Mouse (Mus musculus) frontal cortex, adult 2 months (tissue): ENCODE results near the gene Dynlrb2. TPM values are rescaled to one million over a fixed set of nuclear protein-coding genes. Genes with fewer than 3 reads are reported as not detected.

ENCODE experiments used
- DNase-seq, 2 experiments: peaks; one replicate each; pipeline ENCODE4 v3.0.0; 2022; ENCODE audit warnings: low spot score in 1 of 2; ENCODE audit errors: extremely low spot score in 1 of 2
- polyA plus RNA-seq: library from polyadenylated mRNA; depleted of rRNA; stranded (reverse); fragments of >200 nt; gene quantifications from 2 replicates; pipeline ENCODE4 v1.2.3, GENCODE M21; 2012; rRNA removed

Dynlrb2 gene
- 3.5 TPM in 2 replicates for polyA plus RNA-seq

DNA sequence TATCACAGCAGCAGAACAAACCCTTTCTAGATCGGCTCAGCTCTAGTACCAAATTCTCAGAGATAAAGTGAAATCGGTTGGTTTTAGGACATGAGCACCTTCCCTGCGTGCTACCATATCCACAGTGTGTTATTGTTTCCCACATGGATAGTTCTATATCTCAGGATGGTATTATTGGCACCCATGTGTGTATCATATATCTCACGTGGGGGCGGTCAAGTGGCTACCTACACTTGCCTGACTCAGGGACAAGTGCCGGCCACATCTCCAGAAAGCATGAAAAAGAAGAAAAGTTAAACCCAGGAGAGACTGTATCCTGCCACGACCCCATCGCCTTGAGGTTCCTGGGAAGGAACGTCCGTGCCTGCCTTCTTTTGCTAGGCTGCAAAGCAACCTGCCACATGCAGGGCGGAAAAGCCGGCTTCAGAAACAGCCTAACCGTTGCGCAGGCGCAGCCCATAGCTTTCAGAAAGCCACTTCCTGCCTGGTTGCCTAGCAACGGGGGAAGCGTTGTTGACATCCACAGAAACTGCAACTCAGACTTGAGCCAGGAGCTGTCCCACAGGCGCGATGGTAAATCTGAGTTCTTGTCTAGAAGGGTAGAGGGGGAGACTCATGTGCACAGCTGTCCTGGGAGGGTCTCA is at the start of gene Dynlrb2:
Gene Dynlrb2 (plus strand): TSS at position 498 of the 644 bp plus-strand sequence.
- DNase-seq: peak; percentile 91 to 96

DNA sequence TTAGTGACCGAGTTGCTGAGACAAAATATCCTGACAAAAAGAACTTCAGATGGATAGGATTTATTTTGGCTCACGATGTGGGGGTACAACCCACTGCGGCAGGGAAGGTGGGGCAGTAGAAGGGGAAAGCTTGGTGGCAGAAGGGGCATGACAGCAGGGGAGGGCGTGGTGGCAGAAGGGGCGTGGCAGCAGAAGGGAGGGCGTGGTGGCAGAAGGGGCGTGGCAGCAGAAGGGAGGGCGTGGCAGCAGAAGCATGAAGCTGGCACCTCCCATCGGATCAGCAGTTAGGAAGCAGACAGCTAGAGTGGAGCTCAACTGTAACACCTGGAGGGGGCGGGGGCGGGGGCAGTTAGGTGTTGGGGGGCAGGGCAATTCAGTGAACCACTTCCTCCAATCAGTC is 46.2 kb upstream of the Dynlrb2 start:
- DNase-seq: no peak

DNA sequence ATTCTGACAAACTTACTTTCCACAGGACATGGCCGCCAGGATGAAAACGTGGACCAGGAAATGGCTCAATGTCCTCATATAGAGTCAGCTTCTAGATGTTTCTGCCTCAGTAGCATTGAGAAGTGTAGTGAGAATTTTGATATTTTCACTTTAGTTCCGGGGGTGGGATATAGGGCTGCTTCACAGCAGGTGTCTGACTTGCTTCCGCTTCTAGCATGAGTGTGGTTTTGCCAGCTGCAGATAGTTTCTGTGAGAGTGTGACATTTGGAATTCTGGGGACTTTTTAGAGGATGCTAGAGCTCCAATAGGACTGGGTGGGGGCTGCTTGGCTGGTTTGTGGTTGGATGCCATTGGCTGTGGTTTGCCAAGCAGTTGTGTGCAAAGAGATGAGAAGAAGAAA is 43.3 kb upstream of the Dynlrb2 start:
- DNase-seq: no peak

DNA sequence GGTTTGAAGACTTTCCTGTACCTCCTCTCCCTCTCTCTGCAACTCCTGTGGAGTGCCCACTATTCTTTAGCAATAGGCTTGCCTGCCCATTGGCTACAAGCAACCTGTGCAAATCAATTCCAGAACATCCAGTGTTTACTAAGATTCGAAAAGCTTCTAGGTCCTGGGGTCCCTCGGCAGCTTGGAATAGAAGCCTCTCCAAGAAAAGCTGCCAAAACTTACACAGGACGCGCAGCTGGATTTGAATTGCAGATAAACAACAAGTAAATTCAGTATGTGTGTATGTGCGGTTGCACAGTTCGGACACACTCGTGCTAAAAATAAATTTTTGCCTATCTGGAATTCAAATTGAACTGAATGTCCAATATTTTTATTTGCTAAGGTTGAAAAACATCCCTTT is 38.2 kb upstream of the Dynlrb2 start:
- no peak for DNase-seq

DNA sequence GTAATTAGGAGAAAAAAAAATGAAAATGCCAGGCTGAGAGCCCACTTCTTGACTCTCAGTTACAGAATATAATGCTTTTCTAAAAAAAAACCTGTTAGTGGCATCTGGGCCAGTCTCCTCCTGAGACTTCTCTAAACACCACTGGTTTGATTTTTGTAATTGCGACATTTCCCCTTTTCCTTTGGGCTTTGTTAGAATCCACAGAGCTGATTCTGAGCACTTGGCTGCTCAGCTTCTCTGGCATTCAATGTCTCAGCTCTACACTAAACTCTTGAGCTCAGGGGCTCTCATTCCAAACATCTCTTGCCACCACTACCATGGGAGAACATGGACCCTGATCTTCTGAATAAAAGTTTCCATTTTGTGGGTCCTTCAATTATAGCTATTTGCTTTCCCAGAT is 37.7 kb upstream of the Dynlrb2 start:
- no peak for DNase-seq

DNA sequence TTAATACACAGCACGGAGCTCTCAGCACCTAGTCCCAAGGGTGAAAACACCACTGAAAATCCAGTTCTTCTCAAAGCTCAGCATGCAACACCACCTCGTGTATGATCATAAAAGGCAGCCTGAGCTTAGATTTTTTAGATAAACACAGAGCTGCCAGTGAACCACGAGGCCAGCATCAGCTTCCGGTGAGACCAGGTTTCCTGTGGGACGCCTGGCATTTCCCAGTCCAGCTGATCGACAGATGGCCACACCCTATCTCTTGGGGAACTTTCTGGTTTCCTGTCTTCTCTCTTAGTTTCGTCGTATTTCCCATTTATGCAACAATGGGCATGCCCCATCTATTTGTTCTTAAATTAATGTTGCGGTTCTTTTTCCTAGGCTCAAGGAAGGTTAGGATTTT is 26.8 kb upstream of the Dynlrb2 start:
- DNase-seq: no peak

DNA sequence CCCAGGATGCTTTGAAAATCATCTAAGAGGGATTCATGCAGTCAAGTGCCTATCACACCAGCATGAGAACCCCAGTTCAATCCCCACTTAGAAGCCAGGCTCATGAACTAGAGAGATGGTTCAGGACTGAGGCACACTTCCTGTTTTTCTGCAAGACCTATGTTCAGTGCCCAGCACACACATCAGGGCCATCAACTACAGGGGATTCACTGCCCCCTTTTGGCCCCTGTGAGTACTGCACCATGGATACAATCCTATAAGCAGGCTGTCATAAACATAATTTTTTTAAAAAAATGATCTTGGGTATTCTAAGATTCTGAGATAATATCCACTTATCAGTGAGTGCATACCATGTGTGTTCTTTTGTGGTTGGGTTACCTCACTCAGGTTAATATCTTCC is 26.1 kb upstream of the Dynlrb2 start:
- DNase-seq: no peak

DNA sequence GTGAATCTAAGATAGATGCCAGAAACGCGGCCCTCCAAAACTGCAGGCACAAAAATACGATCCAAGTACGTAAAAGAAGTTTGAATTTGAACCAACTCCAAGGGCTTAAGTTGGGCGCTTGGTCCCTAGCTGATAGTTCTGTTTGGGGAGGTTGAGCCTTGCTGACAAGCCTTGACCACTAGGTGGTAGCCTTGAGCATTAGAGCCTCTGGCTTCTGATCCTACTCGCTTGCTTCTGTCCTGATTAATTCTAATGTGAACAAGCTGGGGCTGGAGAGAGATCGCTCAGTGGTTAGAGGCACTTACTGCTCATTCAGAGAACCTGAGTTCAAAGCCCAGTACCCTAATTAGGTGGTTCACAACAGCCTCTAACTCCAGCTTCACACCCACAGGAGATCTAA is 23.9 kb upstream of the Dynlrb2 start:
- peak; percentile 7 to 83 for DNase-seq

DNA sequence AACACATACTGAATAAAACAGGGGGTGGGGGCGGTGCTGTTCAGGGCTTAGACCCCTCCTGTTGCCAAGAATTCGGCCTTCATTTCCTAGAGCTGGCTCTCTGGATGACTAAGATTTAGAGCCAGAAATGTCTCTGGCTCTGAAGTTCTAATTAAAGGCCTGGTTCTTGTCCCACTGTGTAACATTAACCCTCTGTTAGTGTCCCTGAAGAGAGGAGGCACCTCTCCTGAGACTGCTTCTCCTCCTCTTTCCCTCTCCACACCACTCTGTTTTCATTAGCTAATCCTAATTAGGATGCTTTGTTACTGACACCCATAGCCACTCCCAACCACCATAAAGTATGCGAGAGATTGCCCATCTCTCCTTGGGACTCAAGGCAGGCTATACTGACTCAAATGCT is 22.0 kb upstream of the Dynlrb2 start:
- DNase-seq: no peak

DNA sequence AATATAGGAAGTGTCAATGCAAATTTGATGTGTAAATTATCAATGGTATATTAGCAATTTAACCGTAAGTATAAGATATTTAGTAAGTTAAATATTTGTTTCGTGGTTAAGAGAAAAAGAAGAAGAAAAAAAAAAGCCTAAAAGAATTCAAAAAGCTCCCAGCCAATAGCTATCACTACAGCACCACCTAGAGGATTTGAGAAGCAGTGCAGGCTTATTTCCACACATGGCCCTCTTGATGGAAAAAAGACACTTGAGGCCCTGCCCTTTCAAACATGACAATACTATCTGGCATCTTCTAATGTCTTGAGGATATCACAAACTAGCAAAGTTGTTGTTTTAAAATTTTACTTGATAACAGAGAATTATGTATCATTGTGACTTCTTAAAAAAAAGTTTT is 20.7 kb upstream of the Dynlrb2 start:
- peak in 1 of 2 experiments; percentile 55 for DNase-seq

DNA sequence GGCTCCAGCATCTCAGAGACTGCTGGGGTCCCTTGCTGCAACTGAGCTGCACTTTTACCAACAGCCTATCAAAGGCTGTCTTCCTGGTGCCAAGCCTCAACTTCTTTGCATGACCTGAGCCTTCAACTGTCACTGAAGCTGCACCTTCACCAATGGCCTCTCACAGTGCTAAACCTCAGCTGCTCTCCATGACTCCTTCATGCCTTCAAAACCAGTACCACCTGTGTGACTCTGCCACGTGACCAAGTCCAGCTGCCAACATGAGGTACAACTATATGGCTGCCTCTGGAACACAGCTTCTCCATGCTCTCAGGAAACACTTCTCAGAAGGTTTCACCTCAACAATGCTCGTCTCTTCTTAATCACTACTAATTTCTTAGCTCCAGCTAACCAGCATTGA is 16.2 kb upstream of the Dynlrb2 start:
- DNase-seq: no peak

DNA sequence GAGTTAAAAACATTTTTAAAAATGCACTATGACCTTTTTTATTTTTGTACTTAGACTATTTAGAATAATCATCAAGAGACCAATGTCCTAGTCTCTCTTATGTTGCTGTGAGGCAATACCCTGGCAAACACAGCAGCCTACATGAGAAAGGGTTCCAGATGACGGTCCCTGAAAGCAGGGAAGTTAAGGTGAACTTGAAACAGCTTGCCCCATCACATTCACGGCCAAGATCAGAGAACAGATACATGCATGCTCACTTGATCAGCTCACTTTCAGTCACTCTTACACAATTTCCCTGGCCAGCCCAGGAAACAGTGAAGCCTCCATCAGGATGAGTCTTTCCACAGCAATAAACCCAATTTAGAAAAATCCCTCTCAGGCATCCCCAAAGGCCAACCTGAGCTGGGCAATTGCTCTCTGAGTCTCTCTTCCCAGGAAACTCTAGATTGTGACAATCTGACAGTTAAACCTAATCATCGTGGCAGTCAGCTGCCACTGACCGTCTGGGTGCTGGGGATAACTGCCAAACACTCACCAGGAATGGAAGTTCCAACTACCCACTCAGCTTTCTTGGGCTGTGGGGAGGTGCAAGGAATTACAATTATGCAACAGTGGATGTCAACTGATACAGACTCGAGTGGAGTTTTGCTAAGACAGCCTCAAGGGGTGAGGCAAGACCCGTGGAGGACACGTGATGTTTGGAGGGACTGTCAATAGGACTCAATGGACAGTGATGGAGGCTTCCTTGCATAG is 4.5 kb upstream of the Dynlrb2 start:
- peak in 1 of 2 experiments; percentile 33 for DNase-seq

DNA sequence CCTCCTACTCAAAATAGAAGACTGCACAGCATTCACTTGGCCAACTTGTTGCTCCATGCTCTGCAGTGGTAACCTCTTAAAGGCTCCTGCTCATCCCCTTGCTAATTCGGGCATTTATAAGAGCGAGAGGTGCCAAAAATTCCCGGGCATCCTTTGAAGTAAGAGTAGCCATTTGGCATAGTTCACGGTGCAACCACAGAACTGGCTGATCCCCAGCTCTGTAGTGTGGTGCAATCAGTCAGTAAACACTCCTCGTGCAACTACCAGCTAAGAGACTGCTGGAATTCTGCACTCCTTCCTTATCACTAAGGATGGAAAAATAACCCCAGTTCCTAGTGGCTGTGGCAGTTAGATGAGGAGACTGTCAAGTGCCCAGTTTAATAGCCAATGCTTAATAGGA is 3.9 kb downstream of the Dynlrb2 start:
- no peak for DNase-seq

DNA sequence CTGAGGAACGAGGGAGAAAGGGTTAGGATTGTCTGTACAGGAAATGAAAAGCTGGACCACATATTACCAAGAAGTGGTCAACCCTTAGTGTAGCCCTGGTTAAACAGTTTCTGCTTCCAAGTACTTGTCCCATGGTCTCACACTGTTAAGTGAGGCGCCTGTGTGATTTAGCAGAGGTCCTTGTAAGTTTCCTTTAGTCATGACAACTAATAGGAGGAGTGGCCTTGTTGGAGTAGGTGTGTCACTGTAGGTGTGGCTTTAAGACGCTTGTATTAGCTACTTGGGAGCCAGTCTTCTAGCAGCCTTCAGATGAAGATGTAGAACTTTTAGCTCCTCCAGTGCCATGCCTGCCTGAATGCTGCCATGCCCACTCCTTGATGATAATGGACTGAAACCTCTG is 4.5 kb downstream of the Dynlrb2 start:
- DNase-seq: no peak

DNA sequence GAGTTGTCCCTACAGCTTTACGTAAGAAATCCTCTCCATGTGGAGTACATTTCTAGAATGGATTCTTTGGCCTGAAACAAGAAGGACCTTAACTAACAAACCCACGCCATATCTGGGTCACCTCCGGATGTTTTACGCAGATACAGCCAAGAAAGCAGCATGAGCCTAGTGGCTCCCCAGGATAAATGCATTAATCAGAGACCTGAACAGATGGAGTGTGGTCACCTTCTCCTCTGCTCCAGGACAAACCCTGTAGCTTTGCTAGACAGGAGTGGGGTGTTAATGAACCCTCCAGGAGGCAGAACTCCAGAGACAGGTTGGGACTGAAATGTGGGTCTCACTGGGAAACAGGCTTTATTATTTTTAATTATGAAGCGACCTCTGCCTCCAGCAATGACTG is 14.9 kb downstream of the Dynlrb2 start:
- DNase-seq: no peak

DNA sequence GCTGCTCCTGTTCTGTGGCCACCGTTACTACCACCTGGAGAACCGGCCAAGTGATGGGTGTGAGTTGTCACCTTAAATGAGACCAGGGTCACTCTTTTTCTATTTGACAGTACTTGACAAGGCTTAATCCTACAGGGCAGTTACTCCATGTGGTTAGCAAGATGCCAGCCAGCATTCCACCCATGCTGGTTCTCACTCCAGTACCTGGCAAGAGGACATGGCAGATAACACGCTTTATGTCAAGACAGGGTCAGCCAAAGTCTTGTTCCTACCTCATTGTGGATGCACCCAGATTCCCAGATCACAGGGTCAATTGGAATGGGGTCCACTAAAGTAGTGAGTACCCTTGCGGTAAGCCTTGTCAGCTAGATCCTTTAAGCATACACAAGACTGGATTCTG is 16.4 kb downstream of the Dynlrb2 start:
- DNase-seq: no peak

DNA sequence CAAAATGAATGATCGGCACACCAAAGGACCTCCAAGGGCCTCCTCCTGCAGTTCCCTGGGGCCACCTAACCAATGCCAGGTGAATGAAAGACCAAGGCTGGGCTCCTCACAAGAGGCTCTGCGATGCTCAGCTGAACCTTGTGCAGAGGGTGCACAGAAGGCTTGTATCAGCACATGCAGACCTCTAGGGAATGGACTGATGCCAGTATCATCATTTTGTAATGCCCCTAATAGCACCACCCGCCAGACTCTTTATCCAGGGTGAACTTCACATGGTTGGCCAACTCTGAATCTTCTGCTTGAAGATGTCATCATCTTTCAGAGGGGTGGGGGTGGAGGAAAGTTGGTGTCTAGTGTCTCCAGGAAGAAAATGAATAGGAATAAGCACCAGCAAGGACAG is 16.9 kb downstream of the Dynlrb2 start:
- no peak for DNase-seq

DNA sequence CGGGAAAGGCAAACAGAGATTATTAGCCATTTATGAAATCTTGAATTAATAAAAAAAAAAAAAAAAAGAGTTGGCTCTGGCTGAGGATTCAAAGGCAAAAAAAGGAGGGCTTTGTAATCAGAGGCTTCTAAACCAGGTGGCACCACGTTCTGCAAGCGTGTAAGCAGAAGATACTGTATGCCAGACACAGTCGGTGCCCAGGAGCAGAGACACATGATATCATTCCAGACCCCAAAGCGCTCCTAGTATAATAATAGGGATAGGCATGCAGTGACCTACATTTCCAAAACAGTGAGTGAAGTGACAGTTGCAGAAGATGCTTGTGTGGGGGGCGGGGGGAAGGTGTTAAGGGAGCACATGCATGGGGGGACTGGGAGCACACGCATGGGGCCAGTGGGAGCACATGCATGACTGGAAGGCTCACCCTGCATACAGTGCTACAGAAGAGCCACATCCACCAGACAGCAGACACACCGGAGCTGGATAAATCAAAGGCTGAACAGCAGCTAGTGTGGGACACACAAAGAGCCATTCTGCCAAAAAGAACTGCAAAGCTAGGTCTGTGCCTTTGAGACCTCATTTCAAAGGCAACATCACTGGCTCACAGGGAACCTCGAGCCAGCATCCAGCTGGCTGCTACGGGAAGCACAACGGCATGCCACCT is 17.5 kb downstream of the Dynlrb2 start:
- DNase-seq: no peak

DNA sequence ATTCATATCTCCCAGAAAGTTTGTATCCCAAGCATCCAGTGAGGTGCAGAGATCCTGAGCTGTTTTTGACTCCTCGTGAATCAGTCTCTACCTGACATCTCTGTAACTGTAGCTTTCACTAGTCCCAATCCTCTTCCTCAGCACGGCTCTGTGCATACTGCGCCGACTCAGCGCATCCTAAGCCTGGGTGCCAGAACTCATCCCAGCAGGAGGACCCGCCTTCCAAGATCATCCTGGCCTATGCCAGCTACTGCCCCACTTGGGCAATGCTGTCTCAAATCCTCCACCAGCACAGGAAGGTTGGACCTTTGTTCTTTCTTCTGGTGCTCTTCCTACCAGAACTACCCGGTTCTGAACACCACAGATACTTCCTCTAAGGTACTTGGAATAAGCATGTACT is 20.1 kb downstream of the Dynlrb2 start:
- DNase-seq: no peak

DNA sequence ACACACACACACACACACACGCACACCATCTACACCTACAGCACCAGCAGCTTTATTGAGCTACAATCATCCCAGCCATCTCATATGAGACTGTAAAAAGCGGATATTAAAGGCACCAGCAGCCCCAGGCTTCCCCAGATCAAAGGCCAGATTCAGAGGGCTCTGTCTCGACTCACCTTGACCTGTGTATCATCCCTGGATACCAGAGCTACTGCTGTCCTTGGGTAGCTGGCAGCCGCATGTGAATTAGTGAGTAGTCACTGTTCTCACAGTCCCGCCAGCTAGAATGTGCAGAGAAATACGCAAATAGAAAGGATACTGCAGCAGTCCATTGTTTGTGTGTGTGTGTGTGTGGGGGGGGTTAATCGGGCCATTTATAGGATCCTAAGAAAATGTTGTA is 24.0 kb downstream of the Dynlrb2 start:
- no peak for DNase-seq

DNA sequence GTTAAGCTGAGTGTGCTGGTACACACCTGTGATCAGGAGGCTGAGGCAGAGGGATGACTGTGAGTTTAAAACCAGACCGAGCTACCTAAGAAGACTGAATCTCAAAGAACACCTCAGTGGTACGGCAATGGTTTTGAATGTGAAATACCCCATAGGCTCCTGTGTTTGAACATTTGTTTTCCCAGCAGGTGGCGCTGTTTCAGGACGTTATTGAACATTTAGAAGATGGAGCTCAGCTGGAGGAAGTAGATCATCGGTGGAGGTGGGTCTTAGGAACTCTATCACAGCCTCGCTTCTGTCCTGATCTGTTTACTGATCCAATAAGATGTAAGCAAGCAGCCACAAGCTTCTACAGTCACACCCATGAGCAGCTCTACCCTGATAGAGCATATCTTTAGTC is 28.3 kb downstream of the Dynlrb2 start:
- no peak for DNase-seq

DNA sequence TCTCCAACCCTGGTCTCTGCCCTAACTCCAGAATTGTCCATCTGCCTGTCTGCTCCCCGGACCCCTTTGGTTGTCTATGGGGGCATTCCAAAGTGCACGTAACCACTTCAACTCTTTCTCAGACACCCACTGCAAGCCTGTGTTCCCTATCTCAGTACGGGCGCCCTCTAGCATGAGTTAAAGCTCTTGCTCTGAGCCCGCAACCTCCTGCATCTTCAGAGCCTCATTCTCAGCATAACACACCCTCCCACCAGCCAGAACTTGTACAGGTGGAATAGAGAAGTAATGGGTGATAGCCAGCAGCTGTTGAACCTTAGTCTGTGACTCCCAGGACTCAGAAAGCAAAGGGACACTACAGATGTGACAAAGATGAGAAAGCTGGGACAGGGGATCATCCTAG is 32.0 kb downstream of the Dynlrb2 start:
- DNase-seq: no peak
